Mouse (Mus musculus) embryo, embryonic 11.5 days (tissue): ENCODE measurements at regions not wholly inside any gene's neighbourhood (a gene's known extent, or its start where the extent isn't known, plus 50 kb on each side); places are given as distances from the start of the nearest gene placed in this dataset.
"Not testable (repeated sequence)": the region's sequence is repeated elsewhere in the genome, so short reads cannot be mapped to it uniquely, and the experiment has no call there.

Source experiments
- DNase-seq: peaks from one replicate; pipeline ENCODE4 v3.0.0-alpha.2; 2012; ENCODE audit warnings: low read depth, low spot score

DNA sequence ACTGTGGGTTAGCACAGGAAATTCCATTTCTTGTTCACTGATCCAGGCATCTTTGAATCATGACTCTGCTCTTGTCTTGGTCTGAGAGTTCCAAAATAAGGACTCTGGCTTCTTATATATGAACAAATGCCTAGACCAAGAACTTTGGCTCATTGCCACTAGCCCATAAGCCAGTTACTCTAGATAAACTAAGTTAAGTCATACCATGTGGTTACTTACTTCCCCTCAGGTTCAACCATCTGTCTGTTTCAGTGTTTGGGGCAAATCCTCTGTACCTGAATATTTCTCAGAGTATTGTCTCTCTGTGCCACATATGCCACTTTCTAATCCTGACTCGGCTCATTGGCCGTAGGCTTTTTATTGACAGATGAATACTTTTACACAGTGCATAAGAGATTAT, 454.7 kb upstream of the Tbl1xr1 start:
- no peak for DNase-seq

DNA sequence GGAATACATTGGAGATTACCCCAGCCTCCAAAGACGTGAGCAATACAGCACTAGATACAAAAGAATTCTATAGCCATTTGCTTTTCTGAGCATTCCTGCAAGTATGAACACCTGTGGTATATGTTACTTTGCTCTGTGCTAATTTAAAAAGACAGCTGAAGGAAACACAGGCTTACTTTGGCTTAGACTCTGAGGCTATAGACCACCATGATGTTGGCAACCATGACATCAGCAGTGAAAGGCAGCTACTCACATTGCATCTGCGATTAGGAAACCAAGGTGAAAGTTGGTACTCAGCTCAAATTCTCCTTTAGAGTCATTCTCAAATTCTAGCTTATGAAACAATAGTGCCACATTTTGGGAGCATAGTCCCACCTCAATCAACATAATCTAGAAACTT, 451.4 kb upstream of the Tbl1xr1 start:
- DNase-seq, result no peak

DNA sequence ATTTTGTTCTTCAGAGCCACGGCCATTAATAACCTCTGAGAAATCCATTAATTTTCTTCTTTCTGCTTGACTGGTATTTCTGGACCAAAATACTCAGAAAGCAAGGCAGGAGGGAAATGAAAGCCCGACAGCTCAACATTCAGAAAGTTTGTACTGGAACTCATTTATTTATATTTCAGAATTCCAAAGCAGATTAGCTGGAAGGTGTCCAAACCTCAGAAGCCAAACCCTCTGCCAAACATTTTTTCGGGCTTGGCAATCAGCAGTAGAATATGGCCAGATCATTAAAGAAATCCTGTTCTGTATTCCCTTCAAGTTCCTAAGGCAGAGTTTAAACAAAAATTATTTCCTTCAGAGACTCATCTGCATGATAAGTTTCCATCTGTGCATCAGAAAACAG, 450.4 kb upstream of the Tbl1xr1 start:
- no peak for DNase-seq

DNA sequence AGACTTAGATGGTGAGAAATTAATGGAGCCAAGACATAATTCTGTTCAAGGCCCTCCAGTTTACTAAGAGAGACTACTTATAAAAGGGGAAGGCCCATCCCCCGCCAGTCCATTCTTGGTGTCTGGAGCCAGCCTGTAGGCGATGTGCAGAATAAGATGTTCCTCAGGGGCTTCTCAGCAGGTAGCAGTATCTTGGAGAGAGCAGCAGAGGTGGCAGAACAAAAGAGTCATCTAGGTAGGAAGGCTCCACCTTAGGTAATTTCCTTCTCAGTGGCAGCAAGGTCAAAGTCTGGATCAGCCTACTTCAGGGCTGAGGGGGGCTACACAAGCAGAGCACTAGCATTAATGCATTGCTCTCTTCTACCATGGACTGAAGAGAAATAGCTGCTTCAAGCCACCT, 449.4 kb upstream of the Tbl1xr1 start:
- DNase-seq, result not testable (repeated sequence)

DNA sequence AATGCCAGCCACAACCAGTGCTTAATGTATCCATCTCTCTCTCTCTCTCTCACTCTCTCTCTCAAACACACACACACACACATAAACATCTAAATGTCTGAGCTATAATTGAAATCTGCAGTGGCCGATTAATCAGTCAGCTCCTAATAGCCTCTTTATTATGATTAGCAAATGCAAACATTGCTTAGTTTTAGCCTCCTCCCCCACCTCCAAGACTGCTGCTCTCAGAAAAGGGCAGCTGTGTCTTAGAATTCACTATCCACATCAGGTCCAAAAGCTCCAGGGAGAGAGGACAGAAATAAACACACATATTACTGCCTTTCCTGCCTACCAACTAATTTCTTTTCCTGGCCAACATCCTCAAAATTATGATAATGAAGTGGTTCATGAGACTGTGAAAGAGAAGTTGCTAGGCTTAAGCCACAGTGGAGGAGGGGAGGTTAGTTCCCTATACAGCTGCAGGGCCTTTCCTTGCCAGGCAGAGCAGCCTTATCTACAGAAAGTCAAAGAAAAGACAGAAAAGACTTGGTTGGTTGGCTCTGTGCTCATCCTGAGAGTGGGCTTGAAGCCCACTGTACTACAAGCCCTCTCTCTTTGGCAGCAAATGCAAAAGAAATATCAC, 442.7 kb upstream of the Tbl1xr1 start:
- DNase-seq, result no peak

DNA sequence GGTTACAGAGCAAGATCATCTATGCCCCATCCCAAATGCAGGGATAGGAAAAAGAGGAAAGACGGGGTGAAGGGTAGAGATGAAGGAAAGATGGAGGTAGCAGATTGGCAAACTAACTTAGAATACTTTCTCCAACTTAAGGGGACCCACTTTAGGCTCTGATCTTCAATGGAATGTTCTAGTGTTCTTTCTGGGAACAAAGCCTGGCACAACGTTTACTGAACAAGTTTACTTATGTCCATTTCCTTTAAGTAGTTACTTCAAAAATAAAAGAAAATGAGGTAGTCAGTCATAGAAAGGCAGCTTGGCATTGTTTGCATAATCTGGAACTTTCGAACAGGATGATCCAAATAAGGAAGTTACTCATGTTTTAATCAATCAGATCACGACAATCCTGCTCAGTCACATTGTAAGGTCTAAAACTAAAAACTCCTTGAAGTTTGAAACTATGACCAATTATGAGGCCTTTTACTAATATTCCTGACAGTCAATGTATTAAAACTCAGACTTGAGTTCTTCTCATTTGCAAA, 441.7 kb upstream of the Tbl1xr1 start:
- DNase-seq, result no peak

DNA sequence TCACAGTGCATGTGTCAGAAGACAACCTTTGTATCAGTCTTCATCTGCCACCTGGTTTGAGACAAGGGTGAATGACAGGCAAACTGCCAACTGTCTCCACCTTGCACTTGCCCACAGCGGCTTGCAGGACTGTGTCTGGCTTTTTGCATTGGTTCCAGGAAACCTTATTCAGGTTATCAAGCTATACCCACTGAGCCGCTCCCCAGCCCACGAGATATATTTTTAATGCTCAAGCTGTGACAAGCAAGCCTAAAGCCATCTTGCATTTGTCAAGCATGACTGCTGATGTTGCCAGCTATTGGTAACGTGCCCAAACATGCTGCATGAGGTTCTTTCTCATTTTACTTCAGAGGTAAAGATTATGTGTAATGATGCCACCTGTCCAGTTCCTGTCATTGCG, 437.6 kb upstream of the Tbl1xr1 start:
- no peak for DNase-seq

DNA sequence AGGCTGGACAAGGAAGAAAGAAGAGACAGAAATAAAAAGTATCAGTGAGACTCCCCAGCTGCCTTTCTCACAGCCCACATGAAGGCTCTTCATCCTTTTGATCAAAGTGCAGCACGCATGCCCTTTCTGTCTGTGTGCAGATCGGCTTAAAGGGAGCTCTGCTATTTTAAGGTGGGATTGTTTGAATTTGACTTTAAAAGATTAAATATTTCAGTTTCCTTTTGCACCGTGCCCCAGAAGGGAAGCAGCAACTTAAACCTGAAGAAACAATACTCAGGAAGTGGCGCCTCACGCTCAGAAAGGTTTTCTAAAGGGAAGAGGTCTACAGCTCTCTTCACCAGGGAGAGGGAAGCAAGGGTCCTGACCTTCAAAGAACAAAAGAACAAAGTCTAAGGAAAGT, 436.9 kb upstream of the Tbl1xr1 start:
- DNase-seq, result no peak

DNA sequence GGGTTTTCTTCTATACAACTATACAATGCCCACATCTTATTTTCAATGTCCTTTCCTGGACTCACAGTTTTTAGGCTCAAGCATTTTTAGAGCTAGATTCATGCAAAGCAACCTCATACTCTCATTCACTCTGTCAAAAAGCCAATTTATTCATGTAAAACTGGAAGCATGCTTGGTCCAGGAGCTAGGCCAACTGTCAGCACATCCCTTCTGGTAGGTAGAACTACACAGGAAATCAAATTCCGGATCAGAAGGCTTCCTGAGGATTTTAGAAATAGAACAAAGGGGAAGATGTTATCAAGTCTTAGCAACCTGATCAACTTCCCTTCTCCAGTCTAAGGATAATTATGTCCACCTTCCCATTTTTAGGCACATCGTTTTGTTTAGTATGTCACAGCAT, 432.4 kb upstream of the Tbl1xr1 start:
- no peak for DNase-seq

DNA sequence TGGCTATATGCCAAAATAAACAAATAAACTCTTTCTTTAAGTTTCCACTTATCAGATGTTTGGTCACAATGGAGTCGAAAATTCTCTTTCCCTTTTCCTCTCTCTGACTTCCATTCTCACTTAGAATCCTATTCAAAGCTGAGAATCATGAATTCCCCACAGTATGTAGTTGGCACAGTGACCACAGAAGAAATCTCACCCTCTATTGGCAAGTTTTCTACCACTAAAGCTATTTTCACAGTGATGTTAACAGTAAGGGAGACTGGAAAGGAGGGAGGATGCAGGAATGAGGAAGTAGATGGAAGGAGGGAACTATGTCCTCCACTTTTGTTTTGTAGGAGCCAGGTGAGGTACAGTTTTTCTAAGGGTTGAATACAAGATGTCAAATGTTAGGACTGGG, 431.2 kb upstream of the Tbl1xr1 start:
- DNase-seq, result no peak

DNA sequence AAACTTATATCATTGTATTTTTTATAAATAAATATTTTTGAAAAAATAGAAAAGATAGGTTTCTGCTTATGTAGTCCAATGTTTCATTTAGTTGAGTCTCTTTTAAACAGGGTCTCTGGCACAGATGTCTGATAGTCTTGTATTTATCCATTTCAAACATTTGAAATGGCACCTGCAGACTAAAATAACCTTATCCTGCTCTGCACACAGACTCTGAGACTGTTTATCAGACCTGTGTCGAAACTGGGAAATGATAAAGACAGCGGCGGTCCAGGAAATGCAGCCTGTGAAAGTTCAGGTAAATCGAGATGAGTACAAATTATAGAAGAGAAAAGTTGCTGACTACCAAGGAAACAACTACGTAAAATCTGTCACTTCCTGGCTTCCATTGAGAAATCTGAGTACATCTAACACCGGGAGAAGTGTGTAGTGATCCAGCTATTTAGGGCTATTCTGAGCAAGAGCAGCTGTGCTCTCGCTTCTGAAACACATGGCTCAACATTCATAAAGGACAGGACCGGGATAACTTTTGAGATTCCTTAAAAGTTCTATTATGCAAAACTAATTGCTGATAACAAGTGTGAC, 426.5 kb upstream of the Tbl1xr1 start:
- DNase-seq, result no peak

DNA sequence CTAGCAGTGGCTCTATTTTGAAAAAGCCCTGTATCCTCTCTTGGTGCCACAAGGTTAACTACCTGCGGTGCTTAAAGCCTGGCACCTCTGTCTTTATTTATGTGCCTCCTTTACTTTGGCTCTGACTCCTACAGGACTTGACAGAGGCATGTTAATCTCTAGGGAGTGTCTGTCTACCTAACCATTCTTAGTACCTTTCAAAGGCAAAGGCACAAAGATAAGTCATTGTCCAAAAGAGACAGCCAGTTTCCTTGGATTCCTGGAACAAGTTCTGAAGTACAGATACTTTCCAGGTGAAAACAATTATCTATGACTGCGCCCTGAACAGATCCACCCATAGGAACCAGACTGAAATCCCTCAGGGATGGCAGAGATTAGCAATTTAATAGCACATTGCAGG, 421.2 kb upstream of the Tbl1xr1 start:
- DNase-seq, result no peak

DNA sequence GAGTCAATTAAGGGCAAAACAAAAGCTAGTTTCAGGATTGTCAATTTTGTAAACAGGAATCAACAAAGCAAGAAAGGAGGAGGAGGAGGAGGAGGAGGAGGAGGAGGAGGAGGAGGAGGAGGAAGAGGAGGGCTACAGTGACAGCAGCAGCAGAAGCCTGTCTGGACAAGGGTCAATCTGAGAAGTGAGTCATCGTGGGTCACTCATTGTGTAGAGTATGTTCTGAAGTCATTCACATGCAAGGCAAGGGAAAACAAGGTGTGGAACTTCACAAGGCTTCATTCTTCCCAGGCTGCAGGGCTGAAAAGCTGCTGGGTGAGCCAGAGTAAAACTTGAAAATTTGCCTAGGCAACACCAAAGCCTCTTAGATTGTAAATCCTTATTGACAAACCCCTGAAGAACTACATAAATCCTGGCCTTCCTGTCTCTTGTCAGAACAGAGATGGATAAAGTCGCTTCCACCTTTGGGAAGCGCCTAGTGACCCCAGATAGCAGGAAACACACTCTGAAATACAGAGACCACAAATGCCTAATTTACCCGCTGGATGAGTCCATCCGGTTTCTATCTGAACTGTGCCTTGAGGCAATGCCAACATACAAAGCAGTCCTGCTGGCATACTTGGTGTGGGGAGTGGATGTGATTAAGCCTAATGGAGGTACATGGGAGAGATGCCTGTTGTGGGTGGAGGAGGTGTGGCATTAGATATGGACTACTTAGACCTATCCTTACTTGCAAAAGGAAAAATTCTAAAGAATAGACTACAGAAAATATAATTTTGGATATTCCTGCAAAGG, 408.9 kb upstream of the Tbl1xr1 start:
- no peak for DNase-seq

DNA sequence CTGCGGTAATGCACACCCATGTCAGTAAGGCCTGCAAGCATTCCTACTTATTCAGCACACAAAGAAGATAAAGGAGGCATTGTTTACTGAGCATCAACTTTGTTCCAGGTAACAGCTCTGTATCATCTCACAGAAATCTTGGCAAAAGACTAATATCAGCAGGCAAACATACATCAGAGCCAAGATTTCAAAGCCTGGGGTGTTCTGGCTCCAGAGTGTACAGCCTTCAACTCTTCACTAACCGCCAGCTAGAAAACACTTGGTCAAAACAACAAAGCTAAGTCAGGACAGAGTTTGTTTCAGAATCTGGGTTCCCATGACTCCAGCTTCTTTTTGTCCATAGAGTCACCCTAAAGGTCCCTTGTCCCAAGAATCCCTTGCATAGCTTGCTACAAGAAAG, 404.6 kb upstream of the Tbl1xr1 start:
- DNase-seq, result no peak

DNA sequence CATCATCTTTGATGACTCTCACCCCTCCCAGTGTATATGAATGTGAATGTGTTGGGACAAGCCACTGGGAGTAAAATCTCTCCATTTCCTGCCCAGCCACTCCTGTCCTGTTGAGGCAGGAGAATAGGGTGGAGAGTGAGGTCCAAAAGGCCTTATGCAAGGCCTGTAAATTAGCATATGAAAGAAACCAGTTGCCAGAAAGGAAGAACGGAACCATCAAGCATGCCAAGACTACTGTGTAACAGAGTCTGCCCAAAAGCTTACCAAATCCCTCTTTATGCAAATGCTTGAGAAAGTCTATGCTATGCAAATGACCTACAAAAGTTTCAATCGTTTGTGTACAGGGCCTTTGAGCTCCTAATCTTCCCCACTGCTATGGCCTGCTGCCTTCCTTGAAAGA, 404.0 kb upstream of the Tbl1xr1 start:
- DNase-seq, result no peak

DNA sequence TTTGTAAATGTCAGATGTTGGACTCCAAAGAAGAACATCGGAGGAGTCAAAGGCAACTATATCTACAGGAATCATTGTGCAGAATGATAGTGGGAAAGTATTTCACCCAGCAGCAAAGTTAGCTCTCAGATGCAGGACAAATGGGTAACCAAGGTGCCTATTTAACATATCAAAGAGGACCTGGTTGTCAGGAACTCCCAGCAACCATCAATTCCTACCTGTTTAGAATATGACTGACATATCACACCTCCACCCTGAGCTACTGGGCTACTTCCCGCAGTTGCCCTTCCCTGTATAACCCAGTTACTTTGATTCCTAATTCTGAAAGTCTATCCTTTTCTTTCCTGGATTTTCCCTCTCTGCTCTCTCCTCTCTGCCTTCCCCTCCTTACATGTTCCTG, 403.0 kb upstream of the Tbl1xr1 start:
- no peak for DNase-seq

DNA sequence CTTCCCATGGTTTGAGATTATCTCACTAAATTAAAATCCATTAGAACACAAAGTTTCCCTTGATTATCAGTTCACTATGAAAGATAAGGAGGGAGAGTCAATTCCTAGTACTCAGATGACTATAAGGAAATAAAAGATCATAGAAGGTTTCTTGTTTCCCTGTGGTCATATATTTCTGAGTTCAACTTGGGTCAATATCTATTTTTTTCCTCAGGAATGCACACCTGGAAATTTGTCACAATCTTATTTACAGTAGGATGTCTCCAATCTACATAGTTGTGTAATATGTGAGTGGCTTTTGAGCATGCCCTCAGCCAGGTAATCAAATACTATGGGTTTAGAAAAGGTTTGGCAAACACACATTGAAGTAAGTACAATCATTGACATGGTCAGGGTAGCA, 398.2 kb upstream of the Tbl1xr1 start:
- no peak for DNase-seq

DNA sequence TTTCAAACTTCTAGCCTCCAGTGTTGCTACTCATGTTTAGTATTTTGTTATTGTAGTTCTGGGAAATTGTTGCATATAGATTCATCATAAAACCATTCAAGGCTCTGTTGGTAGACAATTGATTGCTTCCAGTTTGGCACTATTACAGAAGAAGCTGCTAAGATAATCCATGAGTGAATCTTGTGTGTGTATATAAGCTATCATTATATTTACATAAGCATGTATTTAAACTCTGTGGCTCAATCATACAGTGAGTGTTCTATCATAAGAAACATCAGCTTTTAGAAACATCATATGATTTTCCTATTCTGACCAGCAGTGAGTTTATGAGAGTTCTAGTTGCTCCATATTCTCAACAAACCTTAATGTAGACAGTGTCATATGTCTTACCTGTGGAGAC, 397.7 kb upstream of the Tbl1xr1 start:
- DNase-seq, result no peak

DNA sequence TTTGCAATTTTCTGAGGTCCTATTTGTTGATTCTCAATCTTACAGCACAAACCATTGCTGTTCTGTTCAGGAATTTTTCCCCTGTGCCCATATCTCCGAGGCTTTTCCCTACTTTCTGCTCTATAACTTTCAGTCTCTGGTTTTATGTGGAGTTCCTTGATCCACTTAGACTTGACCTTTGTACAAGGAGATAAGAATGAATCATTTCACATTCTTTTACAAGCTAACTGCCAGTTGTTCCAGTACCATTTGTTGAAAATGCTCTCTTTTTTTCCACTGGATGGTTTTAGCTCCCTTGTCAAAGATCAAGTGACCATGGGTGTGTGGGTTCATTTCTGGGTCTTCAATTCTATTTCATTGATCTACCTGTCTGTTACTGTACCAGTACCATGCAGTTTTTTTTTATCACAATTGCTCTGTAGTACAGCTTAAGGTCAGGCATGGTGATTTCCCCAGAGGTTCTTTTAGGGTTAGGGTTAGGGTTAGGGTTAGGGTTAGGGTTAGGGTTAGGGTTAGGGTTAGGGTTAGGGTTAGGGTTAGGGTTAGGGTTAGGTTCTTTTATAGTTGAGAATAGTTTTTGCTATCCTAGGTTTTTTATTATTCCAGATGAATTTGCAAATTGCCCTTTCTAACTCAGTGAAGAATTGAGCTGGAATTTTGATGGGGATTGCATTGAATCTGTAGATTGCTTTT, 378.3 kb upstream of the Tbl1xr1 start:
- DNase-seq, result not testable (repeated sequence)

DNA sequence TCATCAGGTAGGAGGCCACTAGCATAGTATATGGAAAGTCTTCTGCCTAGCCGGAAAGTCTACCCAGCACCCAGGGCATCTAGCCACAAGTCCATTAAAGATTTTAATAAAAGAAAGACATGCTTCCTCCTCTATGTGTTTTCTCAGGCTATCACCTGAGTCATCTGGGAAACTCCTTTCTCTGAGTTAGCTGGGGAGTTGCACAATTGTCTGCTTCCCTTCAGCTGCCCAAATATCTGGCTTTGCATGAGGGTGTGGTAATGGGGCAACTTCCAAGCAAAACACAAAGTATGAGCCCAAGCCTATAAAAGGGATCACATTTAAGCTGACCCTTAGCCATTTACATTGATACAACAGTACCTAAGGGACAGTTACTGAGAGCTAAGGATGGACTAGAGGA, 376.9 kb upstream of the Tbl1xr1 start:
- no peak for DNase-seq

DNA sequence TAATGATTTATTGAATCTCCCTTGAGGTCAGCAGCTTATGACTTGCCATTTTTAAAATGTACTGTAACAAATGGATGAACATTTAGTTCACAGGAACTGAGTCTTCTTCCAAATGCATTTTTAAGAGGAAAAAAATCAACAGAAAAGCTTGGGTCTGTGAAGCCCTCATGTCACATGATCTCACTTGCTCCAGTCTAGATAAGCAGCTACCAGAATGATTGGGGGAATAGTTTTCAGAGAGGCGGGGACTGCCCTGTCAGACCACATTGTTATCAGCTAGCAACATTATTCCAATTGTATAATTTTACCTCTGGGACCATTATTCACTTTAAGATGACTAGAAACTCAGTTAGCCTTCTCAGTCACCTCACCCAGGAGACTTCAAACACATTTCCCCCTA, 376.1 kb upstream of the Tbl1xr1 start:
- no peak for DNase-seq

DNA sequence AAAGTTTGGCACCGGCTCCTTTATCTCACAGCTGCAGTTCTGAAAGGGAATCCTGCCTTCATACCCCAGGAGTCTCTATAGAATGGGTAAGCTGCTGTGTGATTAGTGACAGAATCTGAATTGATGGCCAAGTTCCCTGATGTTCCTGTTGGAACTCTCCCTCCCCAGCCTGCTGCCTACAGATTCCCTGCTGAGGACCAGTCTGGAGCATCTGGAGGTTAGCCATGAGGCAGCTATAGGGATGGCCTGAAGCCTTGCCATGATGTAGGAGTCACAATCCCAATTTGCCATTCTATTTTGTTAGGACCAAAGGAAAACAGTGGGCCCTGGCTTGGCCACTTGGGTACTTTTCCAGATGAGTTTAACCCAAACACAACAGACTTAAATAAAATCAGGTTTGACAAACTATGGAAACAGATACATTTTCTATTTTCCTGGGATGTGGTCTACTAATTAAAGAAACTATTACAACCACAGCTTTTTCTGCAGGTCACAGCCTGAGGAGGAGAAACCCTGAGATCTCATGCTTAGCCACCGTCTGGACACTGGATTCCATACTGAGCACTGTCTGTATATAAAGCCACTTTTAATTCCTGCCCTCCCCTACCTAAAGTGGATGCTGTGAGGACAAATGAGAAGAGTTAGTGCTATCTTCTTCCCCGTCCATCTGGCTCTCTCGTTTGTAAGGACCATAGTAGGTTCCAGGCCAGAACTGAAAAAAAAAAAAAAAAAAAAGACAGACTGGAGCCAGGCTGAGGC, 349.5 kb upstream of the Tbl1xr1 start:
- DNase-seq, result no peak
